Mouse (Mus musculus) heart, adult 2 months (tissue): ENCODE measurements at regions not wholly inside any gene's neighbourhood (a gene's known extent, or its start where the extent isn't known, plus 50 kb on each side); places are given as distances from the start of the nearest gene placed in this dataset.

ENCODE experiments used
- CTCF ChIP-seq: fragments of 200-600 bp; IDR thresholded peaks from 2 replicates; pipeline ENCODE4 v1.8.1; 2022; ENCODE audit warnings: antibody characterized with exemption, mild to moderate bottlenecking, moderate library complexity
- POLR2A ChIP-seq: fragments of 200-500 bp; IDR thresholded peaks from 2 replicates; pipeline ENCODE4 v1.6.1; 2011; ENCODE audit warnings: mild to moderate bottlenecking, low read depth, low read length, control low read depth; ENCODE audit not compliant: insufficient read depth

DNA sequence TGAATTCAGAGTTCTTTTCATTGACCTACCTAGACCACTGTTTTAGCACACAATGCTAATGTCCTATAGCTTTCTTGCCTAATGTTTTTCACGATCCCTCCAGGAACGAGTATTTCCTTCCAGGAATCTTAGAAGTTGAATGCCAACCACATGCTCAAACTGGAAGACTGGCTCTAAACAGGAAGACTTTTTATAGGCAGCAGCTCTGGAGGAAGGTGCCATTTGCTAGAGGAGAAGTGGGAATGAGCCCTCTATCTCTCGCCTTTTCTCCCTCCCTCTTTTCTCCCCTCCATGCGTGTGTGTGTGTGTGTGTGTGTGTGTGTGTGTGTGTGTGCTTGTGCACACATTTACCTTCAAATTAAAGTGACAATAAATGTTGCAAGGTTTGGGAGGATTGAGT lies 410.7 kb upstream of the Kdm8 start:
- TF ChIP-seq CTCF (no peak), POLR2A (no peak)
